Mouse (Mus musculus) lung, postnatal 14 days (tissue): ENCODE results near the gene Ccdc148.

Experiments used
- DNase-seq: peaks from one replicate; pipeline ENCODE4 v3.0.0; 2021

The Ccdc148 gene

DNA sequence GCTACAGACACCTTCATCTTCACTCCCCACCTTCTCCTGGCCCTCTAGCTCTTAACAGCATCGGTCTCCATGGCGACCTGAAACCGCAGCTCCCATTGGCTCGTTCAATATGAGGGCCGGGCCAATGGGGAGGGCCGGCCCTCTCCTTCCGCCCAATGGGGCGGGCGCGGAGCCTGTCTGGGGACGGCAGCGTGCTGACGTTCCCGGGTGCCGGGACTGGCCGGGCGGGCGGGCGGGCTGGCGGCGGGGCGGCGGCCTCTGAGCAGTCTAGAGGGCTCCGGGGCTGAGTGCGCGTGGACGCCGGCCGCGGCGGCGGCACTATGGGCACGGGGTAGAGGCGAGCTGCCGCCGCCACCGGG is at the start of gene Ccdc148, which contains the start of gene Pkp4:
Gene Ccdc148 (minus strand): TSS at position 79 of the 359 bp plus-strand sequence.
Gene Pkp4 (plus strand): TSS at position 246 of the 359 bp plus-strand sequence.
- peak; percentile 93 for DNase-seq

DNA sequence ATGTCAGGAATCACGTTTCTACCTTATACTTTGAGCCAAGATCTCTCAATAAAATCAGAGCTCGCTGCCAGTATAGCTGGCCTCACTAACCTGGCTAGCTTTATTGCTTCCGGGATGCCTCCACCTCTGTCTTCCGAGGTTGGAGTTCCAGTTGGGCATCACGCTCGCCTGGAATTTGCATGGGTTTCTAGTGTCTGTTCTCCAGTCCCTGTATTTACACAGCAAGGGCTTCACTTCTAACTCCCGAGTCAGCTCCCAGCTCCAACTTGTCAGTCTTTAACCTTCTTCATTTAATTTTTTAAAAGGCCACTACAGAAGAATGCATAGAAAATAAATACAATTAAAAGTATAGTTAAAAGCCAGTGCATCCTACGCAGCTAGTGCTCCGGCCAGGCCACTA is 47.8 kb upstream of the Ccdc148 start:
- DNase-seq: no peak

DNA sequence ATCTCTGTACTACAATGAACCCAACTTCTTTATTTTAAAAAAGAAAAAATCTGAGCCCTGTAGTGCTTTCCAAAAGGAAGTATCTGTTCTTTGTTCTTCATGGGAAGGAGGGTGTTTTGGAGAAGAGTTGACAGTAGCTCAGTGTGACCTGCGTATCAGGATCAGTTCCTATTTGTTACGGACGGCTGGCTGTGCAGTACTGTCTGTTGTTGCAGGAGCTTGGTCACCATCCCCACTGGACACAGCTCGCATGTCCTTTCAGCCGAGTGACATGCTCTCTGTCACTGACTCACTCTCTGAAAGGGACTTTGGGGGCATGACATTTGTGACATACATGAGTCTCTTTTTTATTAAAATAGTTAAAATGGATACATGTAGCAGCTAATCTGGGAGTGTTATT is 47.2 kb upstream of the Ccdc148 start:
- DNase-seq: no peak

DNA sequence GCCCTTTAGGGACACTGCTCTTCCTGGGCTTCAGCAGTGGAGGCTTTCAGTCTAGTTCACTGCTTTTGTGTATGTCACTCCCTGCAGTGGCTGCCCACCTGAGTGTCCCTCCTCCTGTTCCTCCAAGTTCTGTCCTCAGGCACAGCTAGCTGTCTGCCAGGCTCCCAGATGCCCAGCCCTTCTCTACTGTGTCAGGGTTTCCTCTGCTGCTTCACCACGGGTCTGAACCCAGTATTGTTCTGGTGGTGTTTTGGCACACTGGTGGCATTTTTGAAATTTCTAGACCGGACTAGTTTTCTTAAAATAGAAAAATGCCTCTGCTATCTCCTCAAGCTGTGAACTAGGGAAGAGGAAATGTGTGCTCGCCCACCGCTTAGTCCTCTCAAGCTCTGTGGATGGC is 46.8 kb upstream of the Ccdc148 start:
- DNase-seq: no peak

DNA sequence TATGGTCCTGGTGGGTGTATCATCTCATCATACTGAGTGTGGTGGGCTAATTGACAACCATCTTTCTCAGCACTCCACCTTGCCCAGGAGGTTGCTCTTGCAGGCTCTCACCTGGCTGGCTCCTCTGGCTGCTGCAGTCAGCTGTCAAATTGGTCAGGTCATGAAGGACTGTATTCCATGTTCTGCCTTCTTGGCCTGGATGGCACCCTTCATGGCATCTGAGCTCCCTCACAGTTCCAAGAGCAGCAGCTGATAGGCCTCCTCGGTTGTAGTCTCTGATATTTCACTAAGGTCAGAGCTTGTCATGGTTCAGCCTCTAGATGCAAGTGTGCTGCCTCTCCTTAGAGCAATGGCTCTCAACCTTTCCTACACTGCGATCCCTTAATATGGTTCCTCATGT is 45.7 kb upstream of the Ccdc148 start:
- no peak for DNase-seq

DNA sequence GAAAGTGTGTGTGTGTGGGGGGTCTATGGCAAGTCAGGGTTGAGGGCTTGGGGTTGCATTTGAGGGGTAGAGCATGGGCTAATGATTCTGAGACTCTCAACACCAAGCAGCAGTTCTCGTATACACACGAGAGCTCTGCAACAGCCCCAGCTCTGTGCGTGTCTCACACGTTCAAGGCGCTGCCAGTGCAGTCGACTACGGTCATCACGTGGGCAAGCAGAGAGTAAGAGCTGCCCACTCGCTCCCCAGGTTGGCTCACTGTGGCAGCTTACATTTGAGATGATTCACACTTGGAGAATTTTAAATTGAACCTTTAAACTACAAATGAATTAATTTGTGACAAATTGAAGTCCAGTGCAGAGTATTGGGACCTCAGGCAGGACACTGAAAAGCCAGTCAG is 44.6 kb upstream of the Ccdc148 start:
- DNase-seq: no peak

DNA sequence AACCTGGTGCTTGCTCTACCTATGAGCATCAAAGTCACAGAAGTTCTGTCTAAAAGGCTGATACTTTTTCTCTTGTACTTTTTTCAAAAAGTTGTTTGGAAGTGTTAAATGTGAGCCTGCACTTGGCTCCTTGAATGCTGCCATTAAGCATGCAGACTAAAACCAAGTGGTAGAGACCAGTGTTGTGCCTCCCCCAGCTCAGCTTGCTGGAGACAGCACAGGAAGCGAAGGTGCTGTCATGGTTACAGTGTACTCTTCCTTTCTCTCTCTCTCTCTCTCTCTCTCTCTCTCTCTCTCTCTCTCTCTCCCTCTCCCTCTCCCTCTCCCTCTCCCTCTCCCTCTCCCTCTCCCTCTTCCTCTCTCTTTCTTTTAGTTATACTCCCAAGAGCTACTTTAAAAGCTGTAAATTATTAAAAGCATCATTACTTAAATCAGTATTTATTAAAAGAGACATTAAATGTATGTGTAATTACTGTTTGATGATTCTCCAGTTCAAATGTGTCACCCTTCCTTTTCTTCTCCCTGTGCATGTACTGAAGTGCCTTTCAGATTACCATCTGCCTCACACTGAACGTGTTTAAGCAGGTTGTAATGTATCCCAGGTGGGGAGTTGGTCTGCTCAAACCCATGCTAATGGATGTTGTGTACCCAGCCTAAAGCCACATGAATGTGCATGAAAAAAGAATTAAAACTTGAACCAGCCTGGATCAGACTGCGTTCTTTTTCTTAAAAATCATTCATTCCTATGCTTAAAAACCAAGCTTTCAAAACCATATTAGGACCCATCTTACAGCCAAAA is 43.3 kb upstream of the Ccdc148 start:
- no peak for DNase-seq

DNA sequence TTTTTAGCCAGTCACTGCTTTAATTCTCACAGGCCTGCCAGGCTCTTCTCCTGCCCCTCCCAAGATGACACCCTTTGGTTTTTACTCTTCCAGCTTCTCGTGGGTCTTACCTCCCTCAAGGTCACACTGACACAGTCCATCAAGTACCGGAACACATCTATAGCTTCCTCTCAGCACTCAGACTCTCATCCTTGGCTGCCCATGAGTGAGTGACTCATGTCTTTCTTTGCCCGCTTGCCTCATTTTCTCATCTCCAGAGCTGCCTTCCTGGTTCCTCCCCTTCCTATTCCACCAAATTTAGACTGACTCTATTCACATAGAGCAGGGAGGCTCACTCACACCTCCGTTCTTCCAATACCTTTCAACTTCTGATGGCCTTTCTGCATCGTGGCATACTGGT is 42.4 kb upstream of the Ccdc148 start:
- DNase-seq: no peak

DNA sequence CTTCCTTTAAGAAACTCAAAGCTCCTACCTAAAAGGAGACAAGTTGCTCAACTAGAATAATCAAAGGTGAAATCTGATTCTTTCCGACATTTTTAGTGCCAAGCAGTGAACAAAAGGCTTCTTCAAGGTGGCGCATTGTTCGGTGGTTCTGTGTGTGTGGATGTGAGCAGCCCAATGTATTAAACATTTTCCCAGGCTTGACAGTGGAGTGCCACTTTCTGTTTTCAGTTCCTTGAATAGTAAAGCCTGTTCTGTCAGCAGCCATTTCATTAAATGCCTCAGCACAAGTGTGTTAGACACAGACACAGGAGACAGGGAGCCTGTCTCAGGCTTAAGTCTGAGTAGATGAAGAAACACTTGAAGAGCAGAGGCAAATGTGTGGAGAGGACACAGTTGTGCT is 40.0 kb upstream of the Ccdc148 start:
- no peak for DNase-seq

DNA sequence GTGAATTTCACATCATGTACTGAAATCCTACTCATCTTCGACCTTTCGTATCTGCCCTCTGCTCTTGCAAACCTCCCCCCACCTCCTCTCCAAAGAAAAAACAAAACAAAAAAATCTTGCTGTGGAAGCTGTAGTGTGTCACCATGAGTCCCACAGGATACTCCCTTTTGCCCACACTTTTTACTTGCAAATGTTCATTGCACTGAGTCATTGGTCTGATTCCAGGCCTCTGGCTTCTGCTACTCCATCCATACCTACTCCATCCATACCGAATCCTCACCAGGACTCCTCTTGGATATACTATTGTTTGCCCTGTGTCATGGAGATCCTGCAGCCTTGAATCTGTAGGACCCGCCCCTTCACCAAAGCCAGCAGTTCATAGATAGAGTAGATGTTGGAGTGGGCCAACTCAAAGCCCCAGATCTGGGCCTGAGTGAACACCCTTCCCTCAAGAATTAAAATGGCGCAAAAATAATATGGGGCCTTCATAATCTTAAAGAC is 39.0 kb upstream of the Ccdc148 start:
- no peak for DNase-seq

DNA sequence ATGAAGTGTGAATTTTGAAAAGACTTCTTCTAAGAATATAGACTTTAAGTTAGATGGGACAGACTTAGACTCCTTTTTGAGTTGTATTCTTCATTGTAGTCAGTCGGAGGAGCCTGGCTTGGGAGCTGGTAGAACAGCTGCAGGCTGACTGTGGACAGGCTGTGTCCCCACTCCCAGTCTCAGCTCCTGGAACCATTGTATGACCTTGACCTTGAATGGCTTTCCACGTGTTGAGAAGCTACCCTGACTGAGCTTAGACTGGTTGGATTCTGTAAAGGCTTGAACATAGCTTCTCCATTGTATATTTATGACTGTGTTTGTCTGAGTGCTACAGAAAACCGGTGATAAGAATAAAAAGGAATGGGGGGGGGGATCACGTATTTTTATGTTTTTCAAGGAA is 36.7 kb upstream of the Ccdc148 start:
- no peak for DNase-seq

DNA sequence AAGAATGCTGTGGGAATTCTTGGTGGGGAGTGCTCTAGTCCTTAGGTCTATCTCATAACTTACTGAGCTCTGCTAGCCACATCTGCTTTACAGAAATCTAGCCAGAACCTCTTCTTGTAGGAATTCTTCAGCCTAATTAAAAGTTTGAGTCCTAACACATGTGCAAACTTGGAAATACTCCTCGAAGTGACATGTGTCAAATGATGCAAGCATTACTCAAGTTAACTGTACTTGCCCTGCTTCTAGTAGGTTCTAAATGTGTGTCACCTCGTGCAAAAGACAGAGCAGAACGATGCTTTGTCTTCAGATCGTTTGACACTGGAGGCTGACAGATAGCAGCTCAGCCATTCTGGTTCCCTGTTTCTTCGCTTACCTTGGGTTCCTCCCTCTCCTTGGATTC is 32.6 kb upstream of the Ccdc148 start:
- no peak for DNase-seq

DNA sequence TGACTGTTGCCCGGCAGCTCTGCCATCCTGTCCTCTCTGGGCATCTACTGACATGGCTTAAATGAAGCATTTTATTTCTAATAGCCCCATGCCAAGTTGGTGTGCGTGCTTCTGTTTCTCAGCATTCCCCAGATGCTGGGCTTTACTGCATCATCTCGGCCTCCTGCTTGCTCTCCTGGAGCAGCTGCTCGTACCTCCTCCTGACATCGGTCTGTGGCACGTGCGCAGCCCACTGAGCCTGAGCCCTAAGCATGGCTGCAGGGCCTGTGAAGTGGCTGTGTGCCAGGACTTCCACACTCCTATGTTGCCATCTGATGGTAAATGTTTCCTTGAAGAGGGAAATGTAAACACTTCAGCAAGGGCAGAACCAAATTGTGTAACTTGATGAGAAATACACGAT is 31.0 kb upstream of the Ccdc148 start:
- peak; percentile 62 for DNase-seq

DNA sequence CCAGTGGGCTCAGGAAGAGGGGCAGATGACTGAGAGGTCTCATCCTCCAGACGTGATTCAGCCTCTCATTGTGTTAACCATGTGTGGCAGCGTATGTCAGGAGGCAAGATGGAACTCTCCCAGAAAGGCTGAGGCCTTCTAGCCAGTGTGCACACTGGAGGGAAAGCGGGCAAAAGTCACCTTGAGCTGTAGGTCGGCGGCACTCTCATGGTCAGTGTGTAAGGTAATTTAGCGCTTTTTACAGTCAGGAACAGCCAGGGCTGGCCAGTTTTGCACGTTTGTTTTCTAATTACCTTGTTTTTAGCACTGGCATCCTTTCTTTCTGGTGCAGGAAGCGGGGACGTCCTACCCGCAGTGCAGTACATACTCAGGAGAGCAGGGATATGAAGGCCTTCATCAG is 29.7 kb upstream of the Ccdc148 start:
- DNase-seq: no peak

DNA sequence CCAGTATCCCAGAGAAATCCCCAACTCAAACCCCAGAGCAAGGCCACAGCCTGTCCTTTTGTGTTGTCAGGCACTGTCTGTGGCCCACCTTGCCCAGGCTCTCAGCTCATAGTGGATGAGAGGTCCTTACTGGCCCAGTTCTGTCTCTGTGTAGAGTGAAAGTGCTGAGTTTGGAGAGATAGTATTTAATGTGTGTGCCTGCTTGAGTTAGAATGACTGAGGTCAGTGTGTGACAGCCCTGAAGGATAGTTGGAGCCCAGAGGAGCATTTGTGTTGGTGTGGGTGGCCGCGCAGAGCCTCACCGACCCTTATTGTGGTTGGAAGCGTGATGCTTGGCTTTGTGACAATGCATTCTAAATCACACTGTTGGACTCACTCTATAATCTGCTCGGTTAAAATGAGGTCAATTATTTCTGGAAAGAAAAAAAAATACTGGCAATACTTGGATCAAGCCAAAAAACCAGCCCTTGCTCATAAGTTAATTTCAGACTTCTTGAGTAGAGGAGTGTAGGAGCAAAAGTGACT is 29.2 kb upstream of the Ccdc148 start:
- no peak for DNase-seq

DNA sequence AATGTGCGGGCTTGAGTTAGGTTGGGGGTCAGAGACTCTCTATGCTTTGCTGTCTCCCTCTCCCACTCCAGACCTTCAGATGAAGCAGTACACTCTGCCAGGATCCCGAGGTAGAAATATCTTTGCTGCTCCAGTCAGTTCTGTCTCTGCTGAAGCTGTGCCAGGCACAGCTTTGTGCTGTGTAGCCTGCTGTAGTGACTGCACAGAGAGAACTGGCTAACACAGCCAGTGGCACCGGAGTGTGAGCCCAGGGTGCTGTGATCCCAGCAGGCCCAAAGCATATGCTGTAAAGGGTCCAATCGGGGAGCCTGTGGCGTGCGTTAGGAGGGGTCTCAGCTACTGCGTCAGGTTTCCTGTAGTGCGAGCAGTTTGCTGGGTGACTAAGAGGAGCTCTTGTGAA is 27.8 kb upstream of the Ccdc148 start:
- no peak for DNase-seq

DNA sequence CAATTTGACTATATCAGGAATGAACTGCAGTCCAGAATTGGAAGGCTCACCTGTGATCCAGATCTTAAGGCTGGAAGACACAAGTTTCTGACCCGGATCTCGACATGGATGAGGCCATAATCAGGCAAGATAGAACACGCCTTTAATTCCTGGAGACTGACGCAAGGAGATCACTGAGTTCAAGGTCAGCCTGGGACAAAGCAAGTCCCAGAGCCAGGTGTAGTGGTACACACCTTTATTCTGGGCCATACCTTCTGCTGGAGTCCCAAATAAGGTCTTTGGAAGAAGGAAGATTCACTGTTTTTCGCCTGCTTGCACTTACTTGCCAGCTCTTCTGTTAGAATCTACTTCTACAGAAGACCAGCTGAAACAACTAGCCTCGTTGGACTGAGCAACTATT is 26.5 kb upstream of the Ccdc148 start:
- no peak for DNase-seq

DNA sequence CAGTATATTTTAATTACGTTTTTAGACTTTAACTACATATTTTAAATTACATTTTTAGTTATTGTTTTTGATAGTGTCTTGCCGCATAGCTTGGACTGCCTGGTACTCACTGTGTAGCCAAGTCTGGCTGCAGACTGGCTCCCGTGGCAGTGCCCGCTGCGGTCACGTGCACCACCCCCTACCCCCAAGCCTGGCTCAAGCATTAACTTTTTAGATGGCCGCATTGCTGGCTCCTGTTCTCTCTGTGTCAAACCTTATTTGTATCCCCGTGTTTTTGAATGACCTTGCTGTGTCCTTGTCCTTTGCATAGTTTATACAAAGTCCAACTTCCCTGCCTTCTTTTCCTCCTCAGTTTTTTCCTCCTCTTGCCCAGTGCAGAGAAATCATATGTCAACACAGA is 25.6 kb upstream of the Ccdc148 start:
- no peak for DNase-seq

DNA sequence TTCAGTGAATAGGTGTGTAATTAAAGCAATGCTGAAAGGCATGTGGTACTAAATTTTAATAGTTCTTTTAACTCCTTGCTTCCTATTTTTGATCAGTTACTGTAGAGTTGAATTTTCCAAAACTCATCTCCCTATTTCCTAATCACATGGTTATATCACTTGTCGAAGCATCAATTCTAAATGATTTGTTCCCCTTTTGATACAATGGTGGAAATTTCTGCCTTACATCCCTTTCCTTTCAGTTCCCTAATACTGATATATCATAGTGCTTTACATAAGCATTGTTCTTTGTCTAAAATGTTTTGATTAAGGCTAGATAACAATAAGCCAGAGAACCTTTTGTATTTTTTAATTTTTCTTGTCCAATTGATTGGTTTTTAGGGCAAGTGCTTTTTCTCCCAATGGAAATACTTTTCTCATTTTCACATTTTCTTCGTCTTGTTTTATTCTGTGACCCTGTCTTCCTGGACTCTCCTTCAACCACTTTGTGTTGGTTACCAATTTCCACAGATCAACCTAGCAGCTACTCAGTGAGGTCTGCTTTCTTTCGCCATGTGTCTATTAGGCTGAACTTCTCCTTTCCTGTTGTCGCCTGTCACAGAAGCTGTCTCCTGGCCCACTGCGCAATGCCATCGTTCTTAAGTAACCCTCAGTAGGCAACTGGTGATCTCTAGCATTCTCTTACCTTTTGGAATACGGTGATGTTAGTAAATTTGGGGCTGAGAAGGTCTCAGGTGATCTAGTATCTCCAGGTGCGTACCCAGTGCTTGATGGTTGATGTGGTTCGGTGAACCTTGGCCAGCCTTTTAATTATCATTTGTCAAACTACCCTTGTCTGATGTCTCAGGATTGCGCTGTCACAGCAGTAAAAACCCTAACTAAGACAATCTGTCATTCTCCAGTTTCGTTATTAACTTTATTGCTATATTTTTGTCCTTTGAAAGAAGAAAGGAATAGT is 23.9 kb upstream of the Ccdc148 start:
- DNase-seq: no peak

DNA sequence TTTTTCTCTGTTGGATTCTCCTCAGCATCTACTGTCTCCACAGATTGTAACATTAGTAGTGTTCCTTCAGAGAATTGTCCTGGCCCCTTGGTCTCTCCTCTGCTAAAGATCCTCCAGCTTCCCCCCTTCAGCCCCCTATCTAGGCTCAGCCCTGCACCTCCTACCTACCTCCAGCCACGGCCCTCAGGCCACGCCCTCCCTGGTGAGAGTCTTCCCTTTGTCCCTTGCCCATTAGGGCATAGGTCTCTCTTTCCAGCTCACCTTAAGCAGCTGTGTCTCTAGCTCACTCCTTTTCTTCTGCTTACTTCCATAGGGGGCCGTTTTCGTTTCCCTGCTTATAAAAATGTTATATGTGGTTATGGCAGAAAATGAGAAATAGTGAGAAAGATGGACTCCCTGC is 23.1 kb upstream of the Ccdc148 start:
- no peak for DNase-seq

DNA sequence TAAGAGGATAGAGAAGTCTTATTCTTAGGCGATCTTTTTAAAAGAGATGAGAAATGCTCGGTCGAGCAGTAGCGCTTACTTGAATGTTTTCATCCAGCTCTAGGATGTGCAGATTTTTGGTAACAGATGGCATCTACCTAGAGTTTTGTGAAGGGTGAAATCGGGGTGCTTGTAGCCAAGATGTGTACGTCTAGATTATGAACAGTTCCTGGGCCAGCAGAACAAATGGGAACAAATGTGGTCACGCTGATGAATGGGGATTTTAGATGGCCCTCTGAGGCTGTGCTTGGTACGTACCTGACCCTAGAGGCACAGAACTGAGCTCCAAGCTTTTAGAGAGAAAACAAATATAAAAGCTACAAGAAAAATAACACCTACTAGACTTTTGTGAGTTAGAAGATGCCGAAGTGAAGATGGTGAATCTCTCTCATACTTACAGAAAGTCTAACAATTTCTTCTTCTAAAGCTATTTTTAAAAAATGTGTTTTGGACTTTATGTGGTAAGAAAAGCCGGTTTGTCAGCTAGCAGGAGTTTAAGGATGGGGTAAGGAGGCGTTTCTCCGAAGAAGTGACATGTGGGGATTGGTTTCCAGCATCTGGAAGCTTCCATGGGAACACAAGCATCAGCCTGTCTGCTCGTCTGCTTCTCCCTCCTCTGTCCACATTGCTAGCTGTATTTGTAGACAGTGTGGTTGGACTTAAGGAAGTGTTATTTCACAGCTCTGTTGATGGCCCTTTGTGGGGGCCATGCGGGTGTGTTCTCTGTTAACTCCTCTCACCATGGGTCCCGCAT is 21.0 kb upstream of the Ccdc148 start:
- DNase-seq: no peak

DNA sequence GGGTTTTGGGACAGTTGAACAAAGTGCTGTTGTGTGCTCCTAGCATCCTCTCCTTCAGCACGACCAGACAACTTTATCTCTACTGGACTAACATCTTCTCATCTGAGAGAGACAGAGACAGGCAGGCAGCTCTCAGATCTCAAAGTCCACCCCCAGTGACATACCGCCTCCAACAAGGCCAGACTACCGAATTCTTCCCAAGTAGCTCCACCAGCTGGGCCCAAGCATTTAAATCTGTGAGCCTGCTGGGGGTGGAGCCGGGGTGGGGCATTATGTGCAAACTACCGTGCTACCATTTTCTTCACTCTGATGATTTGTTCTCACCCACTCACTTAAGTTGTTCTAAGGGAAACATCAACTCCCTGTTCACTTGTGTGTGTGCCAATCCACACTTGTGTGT is 19.0 kb upstream of the Ccdc148 start:
- no peak for DNase-seq

DNA sequence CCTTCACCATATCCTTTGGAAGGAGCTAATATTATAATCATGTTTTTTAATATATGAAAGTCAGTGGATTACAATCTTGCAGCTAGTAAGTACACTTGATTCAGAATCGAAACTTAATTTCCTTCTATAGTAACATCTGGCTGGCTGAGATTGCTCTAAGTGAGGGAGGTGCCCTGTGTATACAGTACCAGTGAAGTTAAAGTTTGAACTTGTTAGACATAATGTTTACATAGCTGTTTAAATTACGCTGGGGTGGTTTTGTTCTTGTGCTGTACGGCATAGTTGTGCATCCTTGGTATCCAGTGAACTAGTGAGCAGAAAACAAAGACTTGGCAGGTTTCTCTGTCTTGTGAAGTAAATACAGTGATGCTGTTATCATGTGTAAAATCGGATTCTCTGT is 18.5 kb upstream of the Ccdc148 start:
- DNase-seq: no peak
